Mouse (Mus musculus) E14TG2a.4 (cell line): ENCODE data around the gene Klrg1.

Source experiments
- CTCF ChIP-seq: conservative IDR thresholded peaks from 2 replicates; pipeline ENCODE4 v1.5.1; 2014; ENCODE audit warnings: low read length
- NANOG ChIP-seq: IDR thresholded peaks from 2 replicates; pipeline ENCODE4 v1.6.1; 2014; ENCODE audit warnings: borderline replicate concordance, low read length, mixed read lengths

DNA sequence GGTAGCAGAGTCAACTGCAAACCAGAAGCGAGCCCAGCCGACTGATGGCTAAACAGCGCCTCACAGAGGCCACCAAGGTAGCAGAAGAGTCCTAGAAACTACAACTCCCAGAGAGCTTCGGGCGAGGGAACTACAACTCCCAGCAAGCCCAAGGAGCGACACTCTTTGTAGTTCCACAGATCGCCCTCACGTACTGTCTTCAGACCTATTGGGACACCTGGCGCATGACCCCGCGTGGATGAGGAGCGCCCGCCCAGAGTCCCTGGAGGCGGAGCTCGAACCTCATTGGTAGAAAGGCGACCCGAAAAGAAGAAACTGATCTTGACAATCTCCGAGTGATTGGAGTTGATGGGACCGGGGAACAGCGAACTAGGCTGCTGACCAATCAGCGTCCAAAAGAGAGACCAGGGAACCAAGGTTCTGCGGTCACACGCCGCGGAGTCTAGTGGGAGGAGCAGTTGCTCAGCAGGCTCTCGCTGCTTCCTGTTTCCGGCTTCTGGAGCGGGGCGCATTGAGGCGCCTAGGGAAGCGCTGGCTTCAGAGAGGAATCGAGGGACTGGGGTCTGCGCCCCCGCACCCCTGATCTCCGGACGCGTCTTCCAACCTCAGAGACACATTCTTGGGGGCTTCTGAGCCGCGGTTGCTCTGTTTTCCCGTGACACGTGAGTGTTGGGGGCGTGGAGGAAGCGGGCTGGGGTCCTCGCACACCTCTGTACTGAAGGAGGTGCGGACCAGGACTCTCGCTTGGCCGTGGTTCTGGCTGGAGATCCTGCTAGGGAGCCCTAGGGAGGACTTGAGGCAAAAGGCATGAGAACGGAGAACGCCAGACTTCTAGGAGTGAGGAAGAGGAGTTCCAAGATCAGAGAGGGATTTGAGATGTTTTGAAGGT is 26.1 kb upstream of the Klrg1 start, which contains the start of gene M6pr:
- peak; percentile 57 for TF ChIP-seq CTCF
- no peak; the same call in 1 of the 2 replicates for TF ChIP-seq NANOG
